Mouse (Mus musculus) midbrain, embryonic 10.5 days (tissue): ENCODE measurements around the gene Kcnd2. TPM values are rescaled to one million over a fixed set of nuclear protein-coding genes. Genes with fewer than 3 reads are reported as not detected.

Source experiments
- DNase-seq: peaks from one replicate; pipeline ENCODE4 v3.0.0-alpha.2; 2017; ENCODE audit warnings: low spot score
- H3K27ac ChIP-seq: fragments of 300-500 bp; sonication (generic); replicated peaks from 2 replicates; pipeline ENCODE4 v1.5.1; 2016; ENCODE audit warnings: mild to moderate bottlenecking
- H3K27me3 ChIP-seq: fragments of 300-500 bp; sonication (generic); 2 replicates; pipeline ENCODE4 v1.6.1; 2016; ENCODE audit warnings: low read depth, mild to moderate bottlenecking; ENCODE audit not compliant: poor library complexity, severe bottlenecking
- H3K36me3 ChIP-seq: fragments of 300-500 bp; sonication (generic); 2 replicates; pipeline ENCODE4 v1.6.1; 2016; ENCODE audit warnings: mild to moderate bottlenecking, moderate library complexity
- H3K4me1 ChIP-seq: fragments of 300-500 bp; sonication (generic); 2 replicates; pipeline ENCODE4 v1.6.1; 2016
- H3K4me3 ChIP-seq: fragments of 300-500 bp; sonication (generic); 2 replicates; pipeline ENCODE4 v1.5.1; 2016; ENCODE audit warnings: mild to moderate bottlenecking, moderate library complexity
- H3K9me3 ChIP-seq: fragments of 300-500 bp; sonication (generic); replicated peaks from 2 replicates; pipeline ENCODE4 v1.6.1; 2016; ENCODE audit warnings: mild to moderate bottlenecking
- WGBS: fragments of 180-500 bp; shearing (Covaris S2); methylation state at CpG from one replicate; pipeline ENCODE4 v1.1.7; 2016; 5-methylcytosine and 5-hydroxymethylcytosine counted together
- polyA plus RNA-seq: library from polyadenylated mRNA; unstranded; fragments of >200 nt; fragmentation: Nextera tagmentation; extraction: Ambion mirVana; gene quantifications from 2 replicates; pipeline ENCODE4 v1.2.1, GENCODE M21; 2016

Gene Kcnd2
- polyA plus RNA-seq, 1 experiment from 2014 or later: 0.31 TPM

DNA sequence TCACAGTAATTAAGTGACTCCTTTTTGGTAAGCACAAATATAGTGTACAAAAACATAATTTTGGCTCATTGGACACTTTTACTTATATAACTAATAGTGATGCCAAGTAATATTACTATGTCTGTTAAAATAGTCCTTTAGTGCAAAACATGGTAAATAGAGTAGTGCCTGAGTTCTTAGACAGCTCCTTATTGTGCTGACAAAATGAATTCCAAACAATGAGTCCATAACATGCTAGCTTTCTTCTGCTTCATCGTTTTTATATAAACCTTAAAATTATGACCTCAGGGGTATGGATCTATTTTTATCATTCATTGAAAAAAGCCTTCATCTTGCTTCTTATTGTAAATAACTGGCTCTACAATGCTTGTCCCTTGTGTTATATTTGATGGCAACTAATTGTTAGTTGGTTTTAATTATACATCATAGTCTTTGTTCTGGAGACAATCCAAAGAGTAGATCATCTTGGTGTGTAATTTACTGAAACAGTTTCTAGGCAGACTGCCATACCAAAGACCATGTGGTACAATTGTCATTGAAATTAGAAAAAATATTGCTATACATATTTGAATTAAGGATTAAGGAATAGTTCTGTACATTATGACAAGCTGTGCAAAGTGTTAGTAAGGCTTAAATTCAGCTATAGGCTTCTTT lies 256.7 kb downstream of the Kcnd2 start:
- DNase-seq: no peak
- whole genome bisulfite sequencing: 85% methylated on average over 1 of the region's 1 CpGs

DNA sequence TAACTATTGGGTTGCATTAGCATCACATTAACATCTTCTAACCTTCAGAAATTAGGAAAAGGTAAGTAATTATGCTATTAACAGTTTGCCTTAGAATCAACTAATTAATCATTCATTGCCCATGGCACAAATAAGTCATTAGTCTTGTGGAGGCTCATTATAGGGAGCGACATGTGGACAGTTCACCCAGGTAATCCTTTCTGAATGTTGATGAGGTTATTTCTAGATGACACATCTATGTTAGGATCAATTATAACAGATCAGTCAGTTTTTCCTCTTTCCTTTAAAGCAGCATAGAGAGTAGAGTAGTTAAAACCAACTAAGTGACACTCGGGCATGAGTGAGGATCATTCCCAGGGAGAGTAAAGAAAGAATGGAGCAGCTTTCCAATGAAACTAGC lies 267.4 kb downstream of the Kcnd2 start:
- Histone ChIP-seq H3K27me3 (no peaks in the 10 kb centered on the region), H3K27ac (no peak overlapping the region), H3K36me3 (no peaks in the 10 kb centered on the region), H3K4me1 (no peaks in the 10 kb centered on the region), H3K4me3 (no peak overlapping the region), H3K9me3 (no peaks in the 10 kb centered on the region)
- DNase-seq: no peak
- 92% methylated on average over 2 of the region's 2 CpGs for WGBS

More for the DNA sequence above, 256.7 kb downstream of the Kcnd2 start:
- H3K27me3 ChIP-seq: no peaks in the 10 kb centered on the region
- no peak overlapping the region for H3K27ac ChIP-seq
- H3K4me3 ChIP-seq: no peak overlapping the region
- H3K9me3 ChIP-seq: no peaks in the 10 kb centered on the region
- H3K4me1 ChIP-seq: no peaks in the 10 kb centered on the region
- no peaks in the 10 kb centered on the region for H3K36me3 ChIP-seq

DNA sequence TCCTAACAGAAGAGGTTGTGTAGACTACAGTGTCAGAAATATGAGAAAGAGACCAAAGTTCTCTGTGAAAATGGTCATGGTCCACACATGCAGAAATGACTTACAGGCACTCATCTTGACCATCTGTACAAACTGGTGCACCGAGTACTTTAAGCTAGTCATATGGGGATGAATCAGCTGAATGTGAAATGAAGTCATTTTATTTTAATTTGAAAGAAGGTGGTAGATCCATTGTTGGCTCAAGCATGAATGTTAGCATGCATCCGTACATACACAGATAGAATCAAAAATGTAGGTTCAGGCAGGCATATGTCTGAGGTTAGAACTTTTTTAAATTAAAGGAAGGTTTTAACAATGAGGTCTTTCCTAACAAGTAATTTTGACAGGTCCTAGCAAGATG lies 273.2 kb downstream of the Kcnd2 start:
- Histone ChIP-seq H3K27ac (no peak overlapping the region), H3K4me1 (no peaks in the 10 kb centered on the region), H3K27me3 (no peaks in the 10 kb centered on the region), H3K9me3 (no peaks in the 10 kb centered on the region), H3K4me3 (no peak overlapping the region), H3K36me3 (no peaks in the 10 kb centered on the region)
- DNase-seq: no peak
- WGBS: 87% methylated on average over 2 of the region's 2 CpGs

DNA sequence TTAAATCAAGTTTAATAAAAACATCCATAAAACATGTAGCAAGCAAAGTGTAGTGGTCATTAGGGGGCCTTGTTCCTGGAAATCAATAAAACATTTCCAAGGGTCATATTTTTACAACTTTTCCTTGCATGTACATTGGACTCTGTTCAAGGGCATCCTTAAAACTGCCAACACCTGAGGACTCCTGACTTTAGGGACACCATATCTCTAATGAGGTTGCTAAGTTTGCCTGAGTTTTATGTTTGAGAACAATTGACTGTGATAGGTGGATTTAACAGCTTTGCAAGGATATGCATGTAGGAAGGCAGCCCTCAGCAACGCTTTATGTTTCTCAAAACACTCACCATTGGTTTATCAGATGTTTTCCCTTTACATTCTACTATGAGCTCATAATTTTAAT lies 287.6 kb downstream of the Kcnd2 start:
- Histone ChIP-seq H3K27me3 (no peaks in the 10 kb centered on the region), H3K4me1 (no peaks in the 10 kb centered on the region), H3K9me3 (no peaks in the 10 kb centered on the region), H3K36me3 (no peaks in the 10 kb centered on the region), H3K27ac (no peak overlapping the region), H3K4me3 (no peak overlapping the region)
- WGBS: 87% methylated on average over 1 of the region's 1 CpGs
- DNase-seq: no peak

DNA sequence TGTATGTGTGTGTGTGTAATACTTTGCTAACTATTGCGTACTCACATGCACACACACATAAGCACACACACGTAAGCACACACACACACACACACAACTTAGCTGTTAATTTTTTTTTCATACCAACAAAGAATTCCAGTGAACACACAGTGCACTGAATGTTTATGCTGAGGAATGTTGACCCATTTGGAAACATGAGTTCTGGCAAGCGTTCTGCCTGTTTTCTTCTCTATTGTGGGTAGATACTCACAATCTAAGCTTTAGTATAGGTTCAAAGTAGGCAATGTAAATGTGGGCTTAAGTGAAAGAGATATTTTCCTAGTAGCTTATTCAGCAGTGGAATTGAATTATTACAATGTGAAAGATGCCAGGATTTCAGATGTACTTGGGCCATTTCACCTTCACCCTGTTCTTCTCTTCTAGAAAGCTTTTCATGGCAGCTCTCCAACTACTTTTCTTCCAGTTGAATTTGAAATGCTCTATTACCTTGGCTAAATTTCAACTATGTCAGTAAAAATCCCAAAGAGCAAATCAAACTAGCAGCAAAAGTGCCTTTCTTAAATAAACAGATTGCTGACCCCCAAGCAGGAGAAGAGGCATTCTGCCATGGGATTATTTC lies 295.4 kb downstream of the Kcnd2 start:
- 93% methylated on average over 3 of the region's 3 CpGs for WGBS
- no peaks in the 10 kb centered on the region for H3K9me3 ChIP-seq
- no peaks in the 10 kb centered on the region for H3K36me3 ChIP-seq

DNA sequence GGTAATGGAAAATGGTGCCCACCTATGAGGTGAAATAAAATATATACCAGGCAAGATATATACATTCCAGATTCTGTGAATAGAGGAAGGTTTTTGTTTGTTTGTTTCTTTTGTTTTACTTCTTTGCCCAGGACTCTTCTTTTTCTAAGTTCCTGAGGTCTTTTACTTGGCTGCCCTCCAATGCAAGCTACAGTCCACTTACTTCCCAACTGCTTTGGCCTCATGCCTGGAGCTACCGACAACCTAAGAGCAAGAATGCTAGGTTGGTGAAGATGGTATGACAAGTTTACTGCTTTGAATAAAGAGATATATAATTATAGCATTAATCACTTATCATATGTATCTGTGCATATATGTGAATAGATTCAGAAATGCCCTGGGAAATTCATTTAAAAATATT lies 305.0 kb downstream of the Kcnd2 start:
- Histone ChIP-seq H3K4me3 (no peak overlapping the region), H3K27ac (no peak overlapping the region), H3K4me1 (no peaks in the 10 kb centered on the region), H3K9me3 (no peaks in the 10 kb centered on the region), H3K36me3 (no peaks in the 10 kb centered on the region), H3K27me3 (no peaks in the 10 kb centered on the region)
- no peak for DNase-seq
- WGBS: 97% methylated on average over 1 of the region's 1 CpGs

More for the DNA sequence above, 295.4 kb downstream of the Kcnd2 start:
- H3K4me3 ChIP-seq: no peak overlapping the region
- DNase-seq: no peak
- H3K27me3 ChIP-seq: no peaks in the 10 kb centered on the region
- no peak overlapping the region for H3K27ac ChIP-seq
- no peaks in the 10 kb centered on the region for H3K4me1 ChIP-seq

DNA sequence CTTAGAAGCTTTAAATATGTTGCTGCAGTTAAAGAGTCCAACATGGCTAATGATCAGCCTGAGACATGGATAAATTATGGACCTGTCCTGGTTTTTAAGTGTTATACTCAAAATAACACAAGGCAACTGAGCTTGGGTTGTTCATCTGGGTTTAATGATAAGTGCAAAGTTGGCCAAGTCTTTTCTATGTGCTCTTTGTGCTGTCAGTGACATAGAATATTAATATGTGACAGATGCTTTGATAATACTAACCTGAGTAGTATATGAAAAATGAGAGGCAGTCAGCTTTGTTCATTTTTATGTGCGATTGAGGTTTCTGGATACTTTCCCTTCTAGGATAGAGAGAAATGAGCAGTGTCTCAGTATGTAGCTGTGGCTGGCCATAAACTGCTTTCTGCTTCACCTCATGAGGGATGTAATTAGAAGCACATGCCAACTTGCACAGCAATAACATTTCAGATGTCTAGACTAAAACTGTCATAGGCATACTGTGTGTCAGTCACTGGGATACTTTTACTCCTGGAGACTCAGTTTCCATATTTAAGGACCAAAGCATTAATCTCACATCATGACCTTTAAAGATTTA lies 312.3 kb downstream of the Kcnd2 start:
- WGBS: 85% methylated on average over 1 of the region's 1 CpGs
- no peaks in the 10 kb centered on the region for H3K4me1 ChIP-seq
- no peaks in the 10 kb centered on the region for H3K9me3 ChIP-seq
- H3K36me3 ChIP-seq: no peaks in the 10 kb centered on the region
- no peak overlapping the region for H3K27ac ChIP-seq
- no peak overlapping the region for H3K4me3 ChIP-seq
- no peaks in the 10 kb centered on the region for H3K27me3 ChIP-seq
- no peak for DNase-seq

DNA sequence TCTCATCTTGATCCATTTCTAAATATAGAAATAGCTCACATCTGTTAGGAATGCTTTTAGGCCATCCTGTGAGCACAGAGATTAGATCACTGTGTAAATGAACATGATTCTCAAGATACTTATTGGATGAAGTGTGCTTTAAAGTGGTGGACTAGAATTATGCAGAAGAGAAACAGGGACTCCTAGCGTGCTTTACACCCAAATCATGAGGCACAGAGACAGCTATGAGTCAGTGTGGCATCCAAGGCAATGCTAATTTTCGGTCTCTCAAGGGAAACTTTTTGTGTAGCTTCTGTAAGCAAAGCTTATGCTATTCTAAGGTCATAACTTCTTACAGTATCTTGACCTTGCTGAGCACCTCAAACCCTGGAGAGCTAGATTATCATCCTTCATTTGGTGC lies 318.7 kb downstream of the Kcnd2 start:
- H3K36me3 ChIP-seq: no peaks in the 10 kb centered on the region
- no peaks in the 10 kb centered on the region for H3K9me3 ChIP-seq
- no peaks in the 10 kb centered on the region for H3K4me1 ChIP-seq
- H3K27ac ChIP-seq: no peak overlapping the region
- 70% methylated on average over 2 of the region's 2 CpGs for WGBS
- H3K4me3 ChIP-seq: no peak overlapping the region
- no peaks in the 10 kb centered on the region for H3K27me3 ChIP-seq
- no peak for DNase-seq

DNA sequence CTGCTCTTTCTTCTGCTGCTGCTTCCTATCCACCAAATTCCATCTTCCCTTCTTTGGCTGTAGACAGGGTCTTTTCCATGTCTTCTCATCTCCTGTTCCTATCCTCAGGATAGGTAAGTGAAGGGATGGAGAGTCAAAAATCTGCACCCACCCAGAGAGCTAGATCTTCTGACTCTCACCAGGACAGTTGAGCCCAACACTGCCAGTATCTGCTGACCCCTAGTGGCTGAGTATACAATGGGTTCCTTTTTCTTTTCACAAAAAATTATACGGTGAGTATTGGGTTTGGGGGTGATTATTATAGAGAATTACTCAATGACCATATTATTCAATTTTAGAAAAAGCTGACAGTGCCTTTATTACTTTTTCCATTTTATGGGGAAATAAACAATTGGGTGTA lies 319.5 kb downstream of the Kcnd2 start:
- WGBS: 29% methylated on average over 1 of the region's 1 CpGs

DNA sequence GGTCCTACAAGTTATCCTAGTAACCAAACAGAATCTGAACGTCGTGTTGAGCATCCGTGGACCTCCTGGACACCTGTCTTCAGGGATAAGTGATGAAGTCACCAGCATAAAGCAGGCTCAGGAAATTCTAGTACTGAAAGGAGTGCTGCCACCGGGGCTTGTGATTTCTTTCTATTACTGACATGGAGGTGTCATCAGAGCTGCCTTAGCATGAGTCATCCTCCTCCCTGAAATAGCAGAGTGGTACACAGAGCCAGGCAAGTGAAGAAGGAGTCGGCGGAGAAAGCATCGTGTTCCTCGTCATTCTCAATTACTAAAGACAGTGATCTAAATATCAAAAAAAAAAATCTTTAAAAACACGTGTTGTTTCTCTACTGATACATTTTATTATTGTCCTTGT lies 336.2 kb downstream of the Kcnd2 start:
- H3K36me3 ChIP-seq: no peaks in the 10 kb centered on the region
- H3K4me1 ChIP-seq: no peaks in the 10 kb centered on the region
- WGBS: 87% methylated on average over 9 of the region's 9 CpGs
- H3K27me3 ChIP-seq: no peaks in the 10 kb centered on the region
- DNase-seq: no peak
- H3K4me3 ChIP-seq: no peak overlapping the region
- no peak overlapping the region for H3K27ac ChIP-seq
- H3K9me3 ChIP-seq: no peaks in the 10 kb centered on the region

More for the DNA sequence above, 319.5 kb downstream of the Kcnd2 start:
- H3K4me1 ChIP-seq: no peaks in the 10 kb centered on the region
- H3K9me3 ChIP-seq: no peaks in the 10 kb centered on the region
- no peak overlapping the region for H3K27ac ChIP-seq
- DNase-seq: no peak
- H3K27me3 ChIP-seq: no peaks in the 10 kb centered on the region
- H3K4me3 ChIP-seq: no peak overlapping the region
- H3K36me3 ChIP-seq: no peaks in the 10 kb centered on the region

DNA sequence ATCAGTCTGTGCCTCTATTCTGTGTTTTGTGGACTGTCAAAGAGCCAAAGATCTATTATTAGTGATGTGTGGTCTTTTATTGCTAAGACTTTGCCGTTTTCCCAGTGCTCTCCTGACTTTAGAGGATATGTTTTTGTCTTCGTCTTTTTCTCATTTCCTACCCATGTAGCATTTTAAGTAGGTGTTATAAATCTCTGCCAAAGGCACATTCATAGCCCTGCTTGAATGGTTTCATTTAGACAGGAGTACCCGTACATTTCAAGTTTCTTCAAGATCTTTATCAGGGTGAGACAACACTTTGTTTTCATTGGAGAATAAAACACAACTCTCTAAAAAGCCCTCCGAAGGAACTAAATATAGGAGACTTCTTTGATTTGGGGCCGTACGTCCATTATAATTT lies 355.7 kb downstream of the Kcnd2 start:
- no peak overlapping the region for H3K4me3 ChIP-seq
- DNase-seq: no peak
- H3K27me3 ChIP-seq: no peaks in the 10 kb centered on the region
- no peaks in the 10 kb centered on the region for H3K36me3 ChIP-seq
- H3K4me1 ChIP-seq: no peaks in the 10 kb centered on the region
- H3K27ac ChIP-seq: no peak overlapping the region
- 87% methylated on average over 6 of the region's 6 CpGs for WGBS
- no peaks in the 10 kb centered on the region for H3K9me3 ChIP-seq

DNA sequence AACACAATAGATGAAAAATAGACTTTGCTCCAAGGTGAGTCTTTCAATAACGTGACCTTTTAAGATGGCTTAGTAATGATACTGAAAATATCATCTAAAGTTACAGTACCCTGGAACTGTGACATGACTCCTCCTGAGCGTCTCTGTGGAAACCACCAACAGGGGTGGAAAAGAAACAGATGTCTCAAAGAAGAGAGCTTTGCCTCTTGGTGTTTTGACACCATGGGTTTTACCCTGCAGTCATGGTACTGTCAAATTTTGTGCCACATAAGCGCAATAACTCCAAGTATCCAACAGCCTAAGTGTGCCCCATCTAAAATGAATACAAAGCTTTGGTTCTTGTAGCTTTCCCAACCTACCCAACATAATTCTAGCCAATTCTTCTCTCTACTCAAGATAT lies 374.9 kb downstream of the Kcnd2 start:
- 88% methylated on average over 3 of the region's 3 CpGs for WGBS
- H3K4me3 ChIP-seq: no peak overlapping the region

DNA sequence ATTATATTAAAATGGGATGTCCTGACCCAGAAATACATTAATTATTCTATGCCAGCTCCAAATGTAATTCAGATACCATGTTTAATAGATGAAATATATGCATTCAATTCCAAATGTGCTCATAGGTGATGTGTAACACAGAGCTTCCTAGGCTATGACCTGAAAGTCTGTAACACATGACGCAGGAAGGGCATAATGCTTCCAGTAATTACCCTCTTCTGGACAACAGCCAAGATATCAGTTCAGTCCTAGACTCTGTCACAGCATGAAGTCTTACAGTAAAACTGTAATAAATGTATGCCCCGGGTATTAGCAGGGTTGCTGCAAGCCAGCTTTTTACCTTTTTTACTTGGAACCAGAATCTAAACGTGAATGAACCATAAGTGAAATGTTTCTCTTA lies 382.1 kb downstream of the Kcnd2 start:
- no peak for DNase-seq
- WGBS: 85% methylated on average over 3 of the region's 3 CpGs
- Histone ChIP-seq H3K36me3 (no peaks in the 10 kb centered on the region), H3K27me3 (no peaks in the 10 kb centered on the region), H3K4me1 (no peaks in the 10 kb centered on the region), H3K4me3 (no peak overlapping the region), H3K27ac (no peak overlapping the region), H3K9me3 (no peaks in the 10 kb centered on the region)

More for the DNA sequence above, 374.9 kb downstream of the Kcnd2 start:
- Histone ChIP-seq H3K9me3 (no peaks in the 10 kb centered on the region), H3K27me3 (no peaks in the 10 kb centered on the region), H3K36me3 (no peaks in the 10 kb centered on the region), H3K4me1 (no peaks in the 10 kb centered on the region), H3K27ac (no peak overlapping the region)
- DNase-seq: no peak
